Mouse (Mus musculus) neutrophil, adult 5-6 weeks (primary cell): Measurements from ENCODE around the gene A4galt. TPM values are rescaled to one million over a fixed set of nuclear protein-coding genes. Genes with fewer than 3 reads are reported as not detected.

Experiments used
- ATAC-seq: fragments of 151-379, 151-347 bp; 2 replicates; pipeline ENCODE4 v1.8.0; 2017; ENCODE audit warnings: mild to moderate bottlenecking, moderate TSS enrichment; ENCODE audit not compliant: insufficient number of reproducible peaks, poor library complexity, low FRiP score, severe bottlenecking; ENCODE audit errors: extremely low read depth
- total RNA-seq: library from RNA; stranded (forward); fragments of 200-1000 nt; gene quantifications from 2 replicates; pipeline ENCODE4 v1.2.3, GENCODE M21; 2017

The A4galt gene
- total RNA-seq, 1 experiment from 2014 or later: not detected

GRCm38 (mm10) chr15:83237460-83238243, 13.9 kb downstream of the A4galt start:
- ATAC-seq: no peak

GRCm38 (mm10) chr15:83236824-83237223, 14.8 kb downstream of the A4galt start:
- ATAC-seq: no peak

GRCm38 (mm10) chr15:83233219-83233992, 18.2 kb downstream of the A4galt start:
- ATAC-seq: no peak

GRCm38 (mm10) chr15:83227559-83227958, 24.0 kb downstream of the A4galt start:
- ATAC-seq: no peak

- ATAC-seq: no peak
Measured at GRCm38 (mm10) chr15:83226871-83227270, 24.7 kb downstream of the A4galt start.

- ATAC-seq: no peak
Measured at GRCm38 (mm10) chr15:83226066-83226834, 25.3 kb downstream of the A4galt start.

GRCm38 (mm10) chr15:83224136-83224766, 27.3 kb downstream of the A4galt start:
- ATAC-seq: no peak

GRCm38 (mm10) chr15:83223208-83223962, 28.2 kb downstream of the A4galt start:
- no peak for ATAC-seq

GRCm38 (mm10) chr15:83221721-83222120, 29.9 kb downstream of the A4galt start:
- no peak for ATAC-seq

GRCm38 (mm10) chr15:83220368-83221013, 31.1 kb downstream of the A4galt start:
- ATAC-seq: no peak

GRCm38 (mm10) chr15:83215322-83216216, 36.0 kb downstream of the A4galt start:
- ATAC-seq: no peak

GRCm38 (mm10) chr15:83210229-83210628, 41.3 kb downstream of the A4galt start:
- 0 out of 2 replicates have a peak, but pooled peaks have one; percentile 30 for ATAC-seq

- ATAC-seq: no peak
Measured at GRCm38 (mm10) chr15:83209719-83210118, 41.9 kb downstream of the A4galt start.

GRCm38 (mm10) chr15:83209092-83209695, 42.4 kb downstream of the A4galt start:
- no peak for ATAC-seq

GRCm38 (mm10) chr15:83204731-83205451, 46.7 kb downstream of the A4galt start:
- peak; percentile 71 for ATAC-seq

GRCm38 (mm10) chr15:83202412-83202811, 49.2 kb downstream of the A4galt start:
- no peak for ATAC-seq
